Mouse (Mus musculus): ENCODE data around the gene Dnajc19. TPM values are rescaled to one million over a fixed set of nuclear protein-coding genes. Genes with fewer than 3 reads are reported as not detected.
A peak's percentile ranks its signal among the peaks of the same experiment; 100 is the strongest.

Gene Dnajc19
- polyA plus RNA-seq (2012; ENCODE audit: insufficient read depth, insufficient read length, missing spikeins), result 80.6 and 84.8 TPM in 2 replicates

- peak within 1 kb of the TSS; percentile 95 for H3K4me3 ChIP-seq (ENCODE audit: insufficient read depth, low read length)
- H3K27ac ChIP-seq (ENCODE audit: insufficient read depth, low read depth, low read length), result peak within 1 kb of the TSS; percentile 35; the same call in 1 of the 2 replicates
- H3K4me1 ChIP-seq (ENCODE audit: control insufficient read depth, insufficient read depth, low read length), result peaks cover 12% of the 10 kb centered on the region
- TF ChIP-seq CTCF (IDR thresholded peaks at IDR 0.05; ENCODE audit: low read depth, low read length) (no peak), POLR2A (IDR thresholded peaks at IDR 0.05; ENCODE audit: borderline replicate concordance, low read depth, low read length) (no peak)
Measured at GRCm38 (mm10) chr3:34080900-34081662, at the start of gene Dnajc19. Gene Dnajc19 (minus strand): TSS chr3:34081321.

DNA sequence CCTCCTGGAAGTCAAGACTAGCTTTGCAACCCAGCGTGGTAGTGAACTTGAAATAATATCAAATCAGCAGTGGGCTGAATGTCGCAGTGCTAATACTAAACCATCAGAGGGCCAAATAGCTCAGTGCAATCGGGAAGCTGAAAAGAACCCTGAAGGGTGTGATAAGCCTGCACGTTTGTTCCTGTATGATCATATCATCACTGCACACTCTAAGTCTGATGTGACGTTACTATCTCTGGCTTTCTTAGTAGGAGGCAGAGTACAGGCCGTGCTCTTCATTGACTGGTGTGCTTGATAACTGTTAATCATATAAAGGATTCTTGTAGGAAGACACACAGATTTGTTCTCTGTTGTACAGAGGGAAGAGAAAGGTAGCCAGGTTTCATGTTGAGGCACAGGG, 48.8 kb upstream of the Dnajc19 start:
- H3K4me1 ChIP-seq (ENCODE audit: control insufficient read depth, insufficient read depth, low read length), result no peaks in the 10 kb centered on the region
- H3K4me3 ChIP-seq (ENCODE audit: insufficient read depth, low read length), result no peak overlapping the region
- no peak for TF ChIP-seq CTCF (IDR thresholded peaks at IDR 0.05; ENCODE audit: low read depth, low read length)
- TF ChIP-seq POLR2A (IDR thresholded peaks at IDR 0.05; ENCODE audit: borderline replicate concordance, low read depth, low read length), result no peak
- no peak overlapping the region for H3K27ac ChIP-seq (ENCODE audit: insufficient read depth, low read depth, low read length)

- Histone ChIP-seq H3K27ac (ENCODE audit: insufficient read depth, low read depth, low read length) (no peak overlapping the region), H3K4me3 (ENCODE audit: insufficient read depth, low read length) (no peak overlapping the region), H3K4me1 (ENCODE audit: control insufficient read depth, insufficient read depth, low read length) (no peaks in the 10 kb centered on the region)
- TF ChIP-seq CTCF (IDR thresholded peaks at IDR 0.05; ENCODE audit: low read depth, low read length) (no peak), POLR2A (IDR thresholded peaks at IDR 0.05; ENCODE audit: borderline replicate concordance, low read depth, low read length) (no peak)
Measured at GRCm38 (mm10) chr3:34121311-34121710, 40.2 kb upstream of the Dnajc19 start.

DNA sequence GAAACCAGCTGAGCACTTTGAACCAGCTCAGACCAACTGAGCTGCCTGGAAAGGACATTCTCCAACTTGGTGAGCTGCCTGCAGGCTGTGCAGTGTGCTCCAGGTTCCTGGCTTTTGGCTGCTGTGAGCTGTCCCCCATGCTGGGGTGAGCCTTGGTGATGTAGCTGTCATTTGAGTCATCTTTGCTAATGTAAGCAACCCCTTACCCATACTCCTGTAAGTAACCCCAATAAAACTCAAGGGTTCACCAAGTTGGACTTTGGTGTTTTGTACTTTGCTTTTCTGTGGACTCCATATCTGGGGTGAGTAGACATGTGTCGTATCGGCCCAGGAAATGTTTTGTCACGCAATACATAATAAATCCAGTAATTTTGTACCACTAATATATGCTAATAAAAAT, 39.7 kb upstream of the Dnajc19 start:
- Histone ChIP-seq H3K27ac (ENCODE audit: insufficient read depth, low read depth, low read length) (no peak overlapping the region), H3K4me1 (ENCODE audit: control insufficient read depth, insufficient read depth, low read length) (no peaks in the 10 kb centered on the region), H3K4me3 (ENCODE audit: insufficient read depth, low read length) (no peak overlapping the region)
- no peak for TF ChIP-seq CTCF (IDR thresholded peaks at IDR 0.05; ENCODE audit: low read depth, low read length)
- no peak for TF ChIP-seq POLR2A (IDR thresholded peaks at IDR 0.05; ENCODE audit: borderline replicate concordance, low read depth, low read length)

- TF ChIP-seq POLR2A (IDR thresholded peaks at IDR 0.05; ENCODE audit: borderline replicate concordance, low read depth, low read length) (no peak), CTCF (IDR thresholded peaks at IDR 0.05; ENCODE audit: low read depth, low read length) (no peak)
- H3K4me1 ChIP-seq (ENCODE audit: control insufficient read depth, insufficient read depth, low read length), result no peaks in the 10 kb centered on the region
- no peak overlapping the region for H3K27ac ChIP-seq (ENCODE audit: insufficient read depth, low read depth, low read length)
- no peak overlapping the region for H3K4me3 ChIP-seq (ENCODE audit: insufficient read depth, low read length)
Measured at GRCm38 (mm10) chr3:34119869-34120268, 38.7 kb upstream of the Dnajc19 start.

DNA sequence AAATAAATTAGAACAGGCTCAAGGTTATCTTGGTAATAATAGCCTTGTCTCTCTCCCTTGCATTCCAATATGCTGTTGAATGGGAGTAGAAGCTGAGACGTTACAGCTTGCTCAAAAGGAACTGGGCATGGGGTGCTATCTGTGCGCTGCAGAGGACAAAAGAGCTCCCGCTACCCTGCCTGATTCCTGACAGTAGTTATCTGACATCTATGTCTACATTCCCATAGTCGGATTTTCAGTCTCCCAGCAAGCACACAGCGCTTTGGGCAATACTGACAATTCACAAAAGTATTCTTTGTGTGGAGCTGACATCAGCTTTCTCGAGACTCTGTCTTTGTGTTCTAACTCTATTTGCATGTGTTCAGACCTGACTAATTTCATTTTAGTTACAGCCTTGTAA, 34.7 kb upstream of the Dnajc19 start:
- Histone ChIP-seq H3K4me1 (ENCODE audit: control insufficient read depth, insufficient read depth, low read length) (no peaks in the 10 kb centered on the region), H3K27ac (ENCODE audit: insufficient read depth, low read depth, low read length) (no peak overlapping the region), H3K4me3 (ENCODE audit: insufficient read depth, low read length) (no peak overlapping the region)
- TF ChIP-seq CTCF (IDR thresholded peaks at IDR 0.05; ENCODE audit: low read depth, low read length) (no peak), POLR2A (IDR thresholded peaks at IDR 0.05; ENCODE audit: borderline replicate concordance, low read depth, low read length) (no peak)

DNA sequence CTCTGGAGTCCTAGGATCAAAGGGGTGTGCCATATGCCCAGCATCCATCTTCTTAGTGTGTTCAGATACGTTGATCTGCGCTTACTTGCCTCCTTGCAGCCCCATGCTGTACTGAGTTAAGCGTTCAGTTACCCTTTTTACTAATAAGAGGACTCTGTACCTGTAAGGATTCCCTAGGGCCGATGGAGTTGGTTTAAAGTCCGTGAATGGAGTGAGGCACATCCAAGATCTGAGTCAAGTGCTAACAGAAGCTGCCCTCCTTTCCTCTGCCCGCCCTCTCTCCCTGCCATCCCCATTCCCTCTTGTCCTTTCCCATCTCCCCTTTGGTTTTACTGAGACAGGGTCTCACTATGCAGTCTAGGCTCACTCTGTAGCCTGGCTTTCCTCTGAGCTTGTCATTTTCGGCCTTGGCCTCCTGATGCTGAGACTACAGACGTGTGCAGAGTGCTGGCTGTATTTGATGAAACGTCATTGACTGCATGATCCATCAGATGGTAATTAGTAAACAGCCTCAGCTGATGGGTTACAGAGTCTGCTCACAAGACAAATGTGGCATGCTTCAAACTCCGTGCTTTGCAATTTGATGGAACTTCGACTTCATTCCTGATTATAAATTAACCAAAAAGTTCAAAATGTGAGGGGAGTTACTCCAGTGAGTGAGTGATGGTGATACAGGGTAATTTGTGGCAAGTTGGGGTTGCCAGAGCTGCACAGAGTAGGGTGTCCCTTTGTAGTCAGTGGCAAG, 31.0 kb upstream of the Dnajc19 start:
- H3K27ac ChIP-seq (ENCODE audit: insufficient read depth, low read depth, low read length), result no peak overlapping the region
- TF ChIP-seq CTCF (IDR thresholded peaks at IDR 0.05; ENCODE audit: low read depth, low read length) (no peak), POLR2A (IDR thresholded peaks at IDR 0.05; ENCODE audit: borderline replicate concordance, low read depth, low read length) (no peak)
- H3K4me1 ChIP-seq (ENCODE audit: control insufficient read depth, insufficient read depth, low read length), result no peaks in the 10 kb centered on the region
- no peak overlapping the region for H3K4me3 ChIP-seq (ENCODE audit: insufficient read depth, low read length)

DNA sequence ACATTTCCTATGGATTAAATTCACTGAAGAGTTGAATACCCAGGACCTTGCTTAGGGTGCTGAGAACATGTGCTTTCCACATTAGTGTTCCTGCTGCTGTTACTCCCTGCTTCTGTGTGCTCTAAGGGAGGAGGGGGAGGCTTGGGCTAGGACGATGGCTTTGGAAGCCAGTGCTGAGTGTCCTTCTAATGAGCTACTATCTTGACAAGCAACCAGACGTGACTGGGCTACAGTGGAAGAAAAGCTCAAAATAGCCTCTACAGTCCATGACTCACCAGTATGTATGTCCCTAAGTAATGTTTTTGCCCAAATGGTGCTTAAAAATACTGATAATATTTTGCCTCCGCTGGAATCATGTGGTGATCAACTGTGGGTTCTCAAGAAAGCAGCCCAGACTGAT, 26.5 kb upstream of the Dnajc19 start:
- no peaks in the 10 kb centered on the region for H3K4me1 ChIP-seq (ENCODE audit: control insufficient read depth, insufficient read depth, low read length)
- TF ChIP-seq CTCF (IDR thresholded peaks at IDR 0.05; ENCODE audit: low read depth, low read length), result no peak
- no peak for TF ChIP-seq POLR2A (IDR thresholded peaks at IDR 0.05; ENCODE audit: borderline replicate concordance, low read depth, low read length)
- no peak overlapping the region for H3K4me3 ChIP-seq (ENCODE audit: insufficient read depth, low read length)
- no peak overlapping the region for H3K27ac ChIP-seq (ENCODE audit: insufficient read depth, low read depth, low read length)

DNA sequence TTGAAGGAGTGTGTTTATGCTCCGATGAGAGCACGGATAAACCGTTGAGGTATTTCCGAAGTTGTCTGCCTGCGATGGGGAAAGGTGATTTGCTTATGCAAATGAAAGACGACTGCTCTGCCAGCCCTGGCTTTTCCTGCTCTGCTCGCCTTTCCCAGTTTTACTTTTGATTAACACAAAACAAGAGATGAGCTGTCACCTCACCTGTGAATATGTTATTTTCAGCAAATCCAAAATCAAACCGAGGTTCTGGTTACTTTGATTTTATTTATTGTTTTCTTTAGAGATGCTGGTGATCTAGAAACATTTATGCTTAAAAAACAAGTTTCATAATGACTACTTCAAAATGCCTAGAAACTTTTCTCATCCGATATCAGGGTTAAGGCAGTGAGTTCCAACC, 25.3 kb upstream of the Dnajc19 start:
- H3K4me1 ChIP-seq (ENCODE audit: control insufficient read depth, insufficient read depth, low read length), result no peaks in the 10 kb centered on the region
- no peak overlapping the region for H3K4me3 ChIP-seq (ENCODE audit: insufficient read depth, low read length)
- TF ChIP-seq CTCF (IDR thresholded peaks at IDR 0.05; ENCODE audit: low read depth, low read length) (no peak), POLR2A (IDR thresholded peaks at IDR 0.05; ENCODE audit: borderline replicate concordance, low read depth, low read length) (no peak)

More for the DNA sequence above, 25.3 kb upstream of the Dnajc19 start:
- no peak overlapping the region for H3K27ac ChIP-seq (ENCODE audit: insufficient read depth, low read depth, low read length)

All from bone marrow macrophage, adult 2 months (primary cell).